Mouse (Mus musculus) megakaryocyte, embryonic 14.5 days (primary cell): ENCODE measurements around the gene Wdr90. TPM values are rescaled to one million over a fixed set of nuclear protein-coding genes. Genes with fewer than 3 reads are reported as not detected.
"Not testable (repeated sequence)": the region's sequence is repeated elsewhere in the genome, so short reads cannot be mapped to it uniquely, and the experiment has no call there.

Experiments used
- H3K27me3 ChIP-seq: replicated peaks from 2 replicates; pipeline ENCODE3; 2012; ENCODE audit warnings: inconsistent platforms
- H3K36me3 ChIP-seq: replicated peaks from 2 replicates; pipeline ENCODE3; 2012; ENCODE audit warnings: low read length, inconsistent platforms, mixed read lengths
- H3K4me1 ChIP-seq: 2 replicates; pipeline ENCODE4 v1.6.1; 2012; ENCODE audit warnings: inconsistent platforms
- H3K4me3 ChIP-seq: replicated peaks from 2 replicates; pipeline ENCODE3; 2012; ENCODE audit warnings: moderate library complexity, mild to moderate bottlenecking, inconsistent platforms
- H3K9me3 ChIP-seq: 2 replicates; pipeline ENCODE4 v1.6.1; 2012; ENCODE audit warnings: inconsistent platforms
- FLI1 ChIP-seq: IDR thresholded peaks from 2 replicates; pipeline ENCODE4 v1.6.1; 2012; ENCODE audit warnings: low read length, inconsistent platforms, mixed read lengths
- GATA1 ChIP-seq: IDR thresholded peaks from 3 replicates; pipeline ENCODE4 v1.6.1; 2012; ENCODE audit warnings: mixed read lengths, low read length, inconsistent platforms, borderline replicate concordance
- polyA plus RNA-seq: library from polyadenylated mRNA; stranded (reverse); fragments of >175 nt; gene quantifications from 2 replicates; pipeline ENCODE4 v1.2.3, GENCODE M21; 2012; ENCODE audit warnings: low replicate concordance; ENCODE audit not compliant: insufficient read depth

Gene Wdr90
- polyA plus RNA-seq, 1 experiment = 6.0 TPM

DNA sequence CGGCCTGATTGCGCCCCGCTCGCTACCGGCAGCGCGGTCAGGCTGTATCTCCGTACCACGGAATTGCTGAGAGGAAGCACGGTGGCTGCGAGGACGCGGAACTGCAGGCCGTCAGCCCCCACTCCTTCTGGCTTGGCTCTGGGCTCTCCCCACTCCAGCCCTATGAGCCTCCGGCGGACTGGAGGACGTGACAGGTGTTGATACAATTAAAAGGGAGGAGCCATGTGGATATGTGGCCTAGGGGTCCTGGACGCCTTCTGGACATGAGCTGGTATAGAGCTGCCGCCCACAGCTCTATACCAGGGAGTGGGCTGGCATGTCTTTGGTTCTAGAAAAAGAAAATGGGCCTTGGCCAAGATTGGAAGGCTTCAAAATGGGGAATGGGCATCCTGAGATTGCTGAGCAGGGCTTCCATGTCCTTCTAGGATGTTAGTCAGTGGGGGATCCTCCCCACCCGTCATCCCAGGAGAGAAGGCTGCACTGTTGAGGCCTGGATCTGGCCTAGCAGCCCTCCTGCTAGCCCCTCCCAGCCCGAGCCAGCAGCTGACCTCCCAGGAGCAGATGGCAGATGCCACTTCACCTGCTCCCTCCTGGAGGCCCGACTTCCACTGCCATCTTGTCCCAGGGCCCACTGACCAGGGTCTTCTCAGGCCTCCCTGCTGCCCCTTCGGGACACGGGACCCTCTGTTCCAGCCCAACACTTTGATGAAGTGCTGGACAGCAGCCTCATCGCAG, 51.5 kb downstream of the Wdr90 start:
- H3K4me3 ChIP-seq = peak overlapping the region; percentile 87
- peaks cover 24% of the 10 kb centered on the region for H3K4me1 ChIP-seq
- peaks cover 86% of the 10 kb centered on the region for H3K27me3 ChIP-seq
- H3K36me3 ChIP-seq = no peaks in the 10 kb centered on the region
- TF ChIP-seq FLI1 (no peak), GATA1 (no peak)
- no peaks in the 10 kb centered on the region for H3K9me3 ChIP-seq

- Histone ChIP-seq H3K27me3 (peaks cover 83% of the 10 kb centered on the region), H3K4me1 (peaks cover 24% of the 10 kb centered on the region), H3K9me3 (no peaks in the 10 kb centered on the region), H3K36me3 (no peaks in the 10 kb centered on the region), H3K4me3 (peak within 1 kb of the TSS; percentile 87)
- TF ChIP-seq GATA1 = no peak
Measured at GRCm38 (mm10) chr17:25808789-25809605, 52.3 kb downstream of the Wdr90 start, which contains the start of gene Fbxl16. Fbxl16 (plus strand) TSS chr17:25809085.

DNA sequence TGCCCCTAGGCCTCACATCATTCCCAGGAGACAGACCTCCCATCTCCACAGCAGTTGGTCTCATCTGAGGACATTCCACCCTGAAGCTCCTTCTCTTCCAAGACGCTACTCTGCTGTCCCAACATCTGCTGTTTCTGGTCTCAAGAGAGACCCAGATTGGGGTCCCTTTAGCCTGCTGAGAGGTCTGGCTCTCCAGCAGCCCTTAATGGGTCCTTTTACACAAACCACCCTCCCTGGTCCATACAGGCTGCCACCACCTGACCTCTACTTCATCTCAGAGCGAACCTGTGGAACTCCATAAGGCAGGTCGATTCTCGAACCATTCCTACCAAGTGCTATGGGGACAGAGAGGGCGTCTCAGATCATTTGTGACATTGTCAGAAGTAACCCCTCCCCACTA, 53.3 kb downstream of the Wdr90 start:
- Histone ChIP-seq H3K36me3 (no peaks in the 10 kb centered on the region), H3K27me3 (peaks cover 84% of the 10 kb centered on the region)

DNA sequence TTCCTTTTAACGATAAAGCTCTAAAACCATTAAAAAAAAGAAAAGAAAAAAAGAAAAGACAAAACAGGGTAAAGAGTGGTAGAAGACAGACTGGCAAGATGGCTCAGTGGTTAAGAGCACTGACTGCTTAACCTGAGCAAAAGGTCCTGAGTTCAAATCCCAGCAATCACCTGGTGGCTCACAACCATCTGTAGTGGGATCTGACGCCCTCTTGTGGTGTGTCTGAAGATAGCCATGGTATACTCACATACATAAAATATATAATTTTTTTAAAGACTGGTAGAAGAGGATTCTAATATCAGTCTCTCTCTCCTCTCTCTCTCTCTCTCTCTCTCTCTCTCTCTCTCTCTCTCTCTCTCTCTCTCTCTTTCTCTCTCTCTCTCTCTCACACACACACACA, 53.8 kb downstream of the Wdr90 start:
- not testable (repeated sequence) for H3K4me3 ChIP-seq, H3K36me3 ChIP-seq, H3K9me3 ChIP-seq
- Histone ChIP-seq H3K27me3 (peaks cover 84% of the 10 kb centered on the region), H3K4me1 (peaks cover 22% of the 10 kb centered on the region)

More for the DNA sequence above, 53.3 kb downstream of the Wdr90 start:
- Histone ChIP-seq H3K4me1 (peaks cover 21% of the 10 kb centered on the region), H3K9me3 (no peaks in the 10 kb centered on the region), H3K4me3 (no peak overlapping the region)
- no peak for TF ChIP-seq GATA1
- TF ChIP-seq FLI1 = no peak

GRCm38 (mm10) chr17:25806507-25806906, 54.8 kb downstream of the Wdr90 start:
- Histone ChIP-seq H3K36me3 (no peaks in the 10 kb centered on the region), H3K27me3 (peaks cover 82% of the 10 kb centered on the region), H3K9me3 (no peaks in the 10 kb centered on the region), H3K4me1 (peaks cover 22% of the 10 kb centered on the region), H3K4me3 (no peak overlapping the region)
- TF ChIP-seq GATA1 = no peak
- TF ChIP-seq FLI1 = no peak

DNA sequence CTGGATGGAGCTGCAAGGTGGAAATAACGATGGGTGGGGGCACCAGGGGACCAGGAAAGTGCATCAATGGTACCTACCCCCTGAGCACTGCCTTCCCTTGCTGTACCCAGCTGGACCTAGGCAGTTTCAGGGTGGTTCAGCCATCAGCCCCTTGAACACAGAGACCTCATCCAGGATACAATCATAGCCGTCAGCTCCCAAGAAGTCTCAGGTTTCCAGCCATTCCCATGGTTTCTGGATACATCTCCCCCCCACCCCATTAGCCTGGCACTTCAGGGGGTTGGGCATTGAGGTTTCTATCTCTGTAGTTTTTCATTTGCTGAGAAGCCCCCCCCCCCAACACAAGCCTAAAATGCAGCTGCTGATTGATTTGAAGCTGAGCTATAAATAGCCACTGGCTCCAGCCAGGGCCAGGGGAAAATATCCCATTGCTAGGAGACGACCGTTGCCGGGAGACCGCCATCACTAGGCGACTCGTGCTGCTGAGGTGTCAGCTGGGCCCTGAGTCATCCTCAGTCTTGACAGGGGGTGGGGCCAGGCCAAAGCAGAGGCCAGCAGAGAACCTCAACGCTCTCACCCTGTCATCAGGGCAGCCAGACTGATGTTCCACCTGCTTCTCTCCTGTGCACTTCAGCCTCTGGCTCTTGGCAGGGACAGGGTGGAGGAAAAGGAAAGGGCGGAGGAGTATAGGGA, 58.3 kb downstream of the Wdr90 start:
- no peaks in the 10 kb centered on the region for H3K9me3 ChIP-seq
- no peak overlapping the region for H3K4me3 ChIP-seq
- peaks cover 50% of the 10 kb centered on the region for H3K27me3 ChIP-seq
- TF ChIP-seq FLI1 (no peak), GATA1 (no peak)
- no peaks in the 10 kb centered on the region for H3K36me3 ChIP-seq
- peaks cover 4% of the 10 kb centered on the region; the same call in 1 of the 2 replicates for H3K4me1 ChIP-seq

DNA sequence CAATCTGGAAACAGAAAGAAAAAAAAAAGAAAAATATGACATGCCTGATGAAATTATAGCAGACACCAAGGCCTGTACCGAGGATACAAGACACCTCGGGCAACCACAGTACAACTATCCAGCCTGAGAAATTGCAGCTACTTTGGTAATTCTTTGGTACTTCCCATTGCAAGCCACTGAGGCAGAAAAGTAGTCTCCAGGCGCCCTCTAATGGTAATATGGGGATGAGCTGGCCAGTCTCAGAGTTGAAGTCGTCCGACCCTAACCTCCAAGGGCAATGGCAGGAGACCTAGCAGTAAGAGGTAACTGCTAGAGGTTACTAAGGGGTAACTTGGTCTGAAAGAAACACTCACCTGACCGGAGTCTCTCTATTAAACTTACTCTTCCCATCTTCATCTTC, 60.3 kb downstream of the Wdr90 start:
- peaks cover 40% of the 10 kb centered on the region for H3K27me3 ChIP-seq
- H3K4me1 ChIP-seq = peaks cover 20% of the 10 kb centered on the region
- H3K4me3 ChIP-seq = no peak overlapping the region
- TF ChIP-seq GATA1 (no peak), FLI1 (no peak)
- no peaks in the 10 kb centered on the region for H3K9me3 ChIP-seq
- no peaks in the 10 kb centered on the region for H3K36me3 ChIP-seq

GRCm38 (mm10) chr17:25796951-25797369, 64.3 kb downstream of the Wdr90 start, which contains the start of gene Metrn:
Metrn (minus strand) TSS chr17:25797136.
- Histone ChIP-seq H3K9me3 (no peaks in the 10 kb centered on the region), H3K27me3 (peaks cover 22% of the 10 kb centered on the region), H3K4me1 (peaks cover 56% of the 10 kb centered on the region), H3K36me3 (peaks cover 12% of the 10 kb centered on the region), H3K4me3 (peak within 1 kb of the TSS; percentile 91)
- no peak for TF ChIP-seq FLI1
- TF ChIP-seq GATA1 = no peak

DNA sequence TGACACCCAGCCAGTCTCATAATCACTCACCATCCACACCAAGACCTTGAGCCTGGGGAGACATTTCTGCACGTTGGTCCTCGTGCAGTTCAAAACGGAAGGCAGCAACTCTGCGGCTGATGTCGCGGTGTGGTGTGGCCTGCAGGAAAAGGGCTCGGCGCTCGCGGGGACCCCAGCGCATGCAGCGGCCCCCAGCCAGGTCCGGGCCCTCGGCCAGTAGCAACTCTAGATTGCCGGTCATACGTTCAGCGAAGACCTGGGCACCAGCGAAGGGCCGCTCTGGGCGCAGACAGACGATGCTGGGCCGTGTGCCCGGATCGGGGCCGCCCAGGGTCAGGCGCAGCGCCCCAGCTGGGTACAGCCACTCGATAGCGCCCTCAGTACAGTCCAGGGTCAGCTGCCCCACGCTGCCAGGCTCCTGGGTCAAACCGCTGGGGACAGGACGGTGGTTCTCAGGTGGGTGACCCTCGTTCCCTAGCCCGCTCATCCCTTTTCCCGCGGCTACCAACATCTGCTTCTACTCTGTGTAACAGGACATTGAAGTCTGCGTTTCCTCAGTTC, 65.0 kb downstream of the Wdr90 start:
- Histone ChIP-seq H3K9me3 (no peaks in the 10 kb centered on the region), H3K4me3 (peak overlapping the region; percentile 91), H3K36me3 (peaks cover 12% of the 10 kb centered on the region), H3K27me3 (peaks cover 18% of the 10 kb centered on the region), H3K4me1 (peaks cover 62% of the 10 kb centered on the region)
- TF ChIP-seq FLI1 (no peak), GATA1 (no peak)
